Mouse (Mus musculus) lung, adult 2 months (tissue): Measurements from ENCODE around the gene Eif2b2.

Experiments used
- CTCF ChIP-seq: fragments of 200-500 bp; IDR thresholded peaks from 2 replicates; pipeline ENCODE4 v1.5.1; 2011; ENCODE audit warnings: mild to moderate bottlenecking, low read length, control low read depth; ENCODE audit not compliant: insufficient read depth
- POLR2A ChIP-seq: fragments of 200-500 bp; IDR thresholded peaks from 2 replicates; pipeline ENCODE4 v1.6.1; 2011; ENCODE audit warnings: low read depth, mild to moderate bottlenecking, control low read depth, low read length, borderline replicate concordance; ENCODE audit errors: extremely low read depth

DNA sequence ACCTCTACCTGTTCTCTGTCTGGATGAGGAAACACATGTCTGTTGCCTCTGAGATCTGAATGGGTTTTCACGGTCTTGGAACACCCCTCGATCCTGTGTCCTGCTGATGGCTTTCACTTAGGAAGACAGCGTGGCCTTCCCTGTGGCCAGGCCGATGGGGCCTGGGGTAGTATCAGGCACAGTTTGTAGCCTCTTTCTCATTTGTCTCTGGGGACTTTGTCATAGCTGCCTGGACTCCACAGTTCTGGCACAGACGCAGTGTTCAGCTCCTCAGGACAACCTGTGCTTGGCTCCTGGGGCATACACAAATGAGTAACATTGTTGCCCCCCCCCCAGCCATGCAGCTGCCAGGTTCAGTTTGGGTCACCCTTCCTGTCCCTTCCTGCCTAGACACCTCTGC, 24.2 kb upstream of the Eif2b2 start:
- TF ChIP-seq POLR2A (no peak), CTCF (no peak)
